Mouse (Mus musculus): ENCODE data around the gene Irak2. TPM values are rescaled to one million over a fixed set of nuclear protein-coding genes. Genes with fewer than 3 reads are reported as not detected.

Gene Irak2
- polyA plus RNA-seq, 1 experiment, result 10.0 TPM

GRCm38 (mm10) chr6:113737318-113738046, 99.2 kb downstream of the Irak2 start:
- TF ChIP-seq POLR2A (IDR thresholded peaks at IDR 0.05; ENCODE audit: borderline replicate concordance, control insufficient read depth, low read depth, low read length) (no peak), CTCF (IDR thresholded peaks at IDR 0.05; ENCODE audit: control insufficient read depth, insufficient read depth, low read length) (no peak)
- Histone ChIP-seq H3K4me3 (replicated peaks; ENCODE audit: control insufficient read depth, low read depth, low read length) (no peak overlapping the region), H3K4me1 (ENCODE audit: control insufficient read depth, insufficient read depth, low read length) (peaks cover 1% of the 10 kb centered on the region; the same call in 1 of the 2 replicates), H3K27ac (ENCODE audit: control insufficient read depth, insufficient read depth, low read depth, low read length, poor library complexity) (no peak overlapping the region)
- WGBS, result 81% methylated on average over 9 of the region's 9 CpGs

GRCm38 (mm10) chr6:113740236-113741217, 102.3 kb downstream of the Irak2 start, which contains the start of gene Sec13:
Sec13 (minus strand) TSS chr6:113740743.
- 6% methylated on average over 41 of the region's 41 CpGs for WGBS
- TF ChIP-seq POLR2A (IDR thresholded peaks at IDR 0.05; ENCODE audit: borderline replicate concordance, control insufficient read depth, low read depth, low read length) (peak; percentile 91), CTCF (IDR thresholded peaks at IDR 0.05; ENCODE audit: control insufficient read depth, insufficient read depth, low read length) (no peak)
- Histone ChIP-seq H3K27ac (ENCODE audit: control insufficient read depth, insufficient read depth, low read depth, low read length, poor library complexity) (peak within 1 kb of the TSS; percentile 32), H3K4me1 (ENCODE audit: control insufficient read depth, insufficient read depth, low read length) (peaks cover 1% of the 10 kb centered on the region; the same call in 1 of the 2 replicates), H3K4me3 (replicated peaks; ENCODE audit: control insufficient read depth, low read depth, low read length) (peak within 1 kb of the TSS; percentile 94)

DNA sequence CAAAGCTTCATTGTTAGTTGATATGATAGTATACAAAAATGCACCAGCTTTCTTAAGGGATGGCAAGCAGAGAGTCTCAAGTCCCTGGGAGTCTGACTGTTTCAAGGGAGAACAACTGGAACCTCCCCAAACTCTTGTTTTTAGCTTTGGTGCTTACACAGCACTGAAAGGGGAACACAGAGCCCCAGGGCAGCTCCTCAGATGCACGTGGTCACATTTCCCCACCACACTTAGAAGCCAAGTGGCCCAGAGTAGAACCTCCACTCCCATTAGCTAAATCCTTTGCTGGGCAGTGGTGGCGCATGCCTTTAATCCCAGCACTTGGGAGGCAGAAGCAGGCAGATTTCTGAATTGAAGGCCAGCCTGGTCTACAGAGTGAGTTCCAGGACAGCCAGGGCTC, 103.2 kb downstream of the Irak2 start:
- H3K27ac ChIP-seq (ENCODE audit: control insufficient read depth, insufficient read depth, low read depth, low read length, poor library complexity), result no peak overlapping the region
- peaks cover 1% of the 10 kb centered on the region; the same call in 1 of the 2 replicates for H3K4me1 ChIP-seq (ENCODE audit: control insufficient read depth, insufficient read depth, low read length)
- WGBS, result 46% methylated on average over 2 of the region's 2 CpGs
- TF ChIP-seq POLR2A (IDR thresholded peaks at IDR 0.05; ENCODE audit: borderline replicate concordance, control insufficient read depth, low read depth, low read length) (no peak), CTCF (IDR thresholded peaks at IDR 0.05; ENCODE audit: control insufficient read depth, insufficient read depth, low read length) (no peak)
- no peak overlapping the region for H3K4me3 ChIP-seq (replicated peaks; ENCODE audit: control insufficient read depth, low read depth, low read length)

- H3K4me1 ChIP-seq (ENCODE audit: control insufficient read depth, insufficient read depth, low read length), result peaks cover 1% of the 10 kb centered on the region; the same call in 1 of the 2 replicates
- TF ChIP-seq POLR2A (IDR thresholded peaks at IDR 0.05; ENCODE audit: borderline replicate concordance, control insufficient read depth, low read depth, low read length) (no peak), CTCF (IDR thresholded peaks at IDR 0.05; ENCODE audit: control insufficient read depth, insufficient read depth, low read length) (no peak)
- H3K4me3 ChIP-seq (replicated peaks; ENCODE audit: control insufficient read depth, low read depth, low read length), result no peak overlapping the region
- H3K27ac ChIP-seq (ENCODE audit: control insufficient read depth, insufficient read depth, low read depth, low read length, poor library complexity), result no peak overlapping the region
- 82% methylated on average over 1 of the region's 1 CpGs for WGBS
Observed at GRCm38 (mm10) chr6:113742321-113742720, 104.1 kb downstream of the Irak2 start.

DNA sequence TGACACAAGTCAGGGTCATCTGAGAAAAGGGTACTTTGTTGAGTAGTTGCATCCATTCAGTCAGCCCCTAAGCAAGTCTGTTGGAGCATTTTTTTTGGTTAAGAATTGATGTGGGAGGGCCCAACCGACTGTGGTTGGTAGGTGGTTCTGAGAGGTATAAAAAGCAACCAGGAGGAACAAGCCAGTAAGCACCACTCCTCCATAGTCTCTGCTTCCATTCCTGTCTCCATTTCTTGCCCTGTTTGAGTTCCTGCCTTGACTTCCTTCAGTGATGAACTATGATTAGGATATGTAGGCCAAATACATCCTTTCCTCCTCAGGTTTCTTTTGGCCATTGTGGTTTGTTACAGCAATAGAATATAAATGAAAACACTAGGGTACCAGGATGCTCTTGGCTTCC, 104.8 kb downstream of the Irak2 start:
- peaks cover 1% of the 10 kb centered on the region; the same call in 1 of the 2 replicates for H3K4me1 ChIP-seq (ENCODE audit: control insufficient read depth, insufficient read depth, low read length)
- TF ChIP-seq POLR2A (IDR thresholded peaks at IDR 0.05; ENCODE audit: borderline replicate concordance, control insufficient read depth, low read depth, low read length), result no peak
- 17% methylated on average over 1 of the region's 1 CpGs for WGBS
- no peak overlapping the region for H3K4me3 ChIP-seq (replicated peaks; ENCODE audit: control insufficient read depth, low read depth, low read length)
- no peak overlapping the region for H3K27ac ChIP-seq (ENCODE audit: control insufficient read depth, insufficient read depth, low read depth, low read length, poor library complexity)

Other genes with a start within 250 kb of the Irak2 start
- gene Ttll3, start 249.2 kb upstream of the Irak2 start, polyA plus RNA-seq (2011; ENCODE audit: insufficient read depth, insufficient read length, low replicate concordance, missing spikeins), result 11.9 and 27.7 TPM in 2 replicates
- 8.6 and 8.7 TPM in 2 replicates for gene Rpusd3, start 219.1 kb upstream of the Irak2 start, polyA plus RNA-seq (2011; ENCODE audit: insufficient read depth, insufficient read length, low replicate concordance, missing spikeins)
- 3.2 TPM in 1 of 2 replicates, not detected in the other for gene Cidec, start 202.7 kb upstream of the Irak2 start, polyA plus RNA-seq (2011; ENCODE audit: insufficient read depth, insufficient read length, low replicate concordance, missing spikeins)
- 5.0 and 14.4 TPM in 2 replicates for gene Jagn1, start 195.9 kb upstream of the Irak2 start, polyA plus RNA-seq (2011; ENCODE audit: insufficient read depth, insufficient read length, low replicate concordance, missing spikeins)
- gene Il17re, start 180.0 kb upstream of the Irak2 start, polyA plus RNA-seq (2011; ENCODE audit: insufficient read depth, insufficient read length, low replicate concordance, missing spikeins), result 4.7 and 10.0 TPM in 2 replicates
- gene Il17rc, start 167.0 kb upstream of the Irak2 start, polyA plus RNA-seq (2011; ENCODE audit: insufficient read depth, insufficient read length, low replicate concordance, missing spikeins), result not detected in 2 replicates
- 4.7 and 13.4 TPM in 2 replicates for gene Creld1, start 155.2 kb upstream of the Irak2 start, polyA plus RNA-seq (2011; ENCODE audit: insufficient read depth, insufficient read length, low replicate concordance, missing spikeins)
- gene Prrt3, start 136.5 kb upstream of the Irak2 start, polyA plus RNA-seq (2011; ENCODE audit: insufficient read depth, insufficient read length, low replicate concordance, missing spikeins), result 0.80 TPM in 1 of 2 replicates, not detected in the other
- gene Emc3, start 106.8 kb upstream of the Irak2 start, polyA plus RNA-seq (2011; ENCODE audit: insufficient read depth, insufficient read length, low replicate concordance, missing spikeins), result 16.7 and 30.2 TPM in 2 replicates
- 11.0 and 13.2 TPM in 2 replicates for gene Fancd2, start 106.8 kb upstream of the Irak2 start, polyA plus RNA-seq (2011; ENCODE audit: insufficient read depth, insufficient read length, low replicate concordance, missing spikeins)
- gene Fancd2os, start 37.8 kb upstream of the Irak2 start, polyA plus RNA-seq (2011; ENCODE audit: insufficient read depth, insufficient read length, low replicate concordance, missing spikeins), result not detected in 2 replicates
- 65.5 and 112 TPM in 2 replicates for gene Brk1, start 33.7 kb upstream of the Irak2 start, polyA plus RNA-seq (2011; ENCODE audit: insufficient read depth, insufficient read length, low replicate concordance, missing spikeins)
- gene Vhl, start 14.5 kb upstream of the Irak2 start, polyA plus RNA-seq (2011; ENCODE audit: insufficient read depth, insufficient read length, low replicate concordance, missing spikeins), result 38.5 and 66.7 TPM in 2 replicates
- 61.3 and 112 TPM in 2 replicates for gene Tatdn2, start 58.6 kb downstream of the Irak2 start, polyA plus RNA-seq (2011; ENCODE audit: insufficient read depth, insufficient read length, low replicate concordance, missing spikeins)
- gene Ghrl, start 81.4 kb downstream of the Irak2 start, polyA plus RNA-seq (2011; ENCODE audit: insufficient read depth, insufficient read length, low replicate concordance, missing spikeins), result not detected in 2 replicates
- 33.7 and 56.3 TPM in 2 replicates for gene Sec13, start 102.3 kb downstream of the Irak2 start, polyA plus RNA-seq (2011; ENCODE audit: insufficient read depth, insufficient read length, low replicate concordance, missing spikeins)